Mouse (Mus musculus) ES-Bruce4 (cell line): Measurements from ENCODE around the gene Setd7. TPM values are rescaled to one million over a fixed set of nuclear protein-coding genes. Genes with fewer than 3 reads are reported as not detected.

Experiments
- H3K27ac ChIP-seq: 2 replicates; pipeline ENCODE4 v1.5.1; 2012; ENCODE audit warnings: low read length, inconsistent platforms; ENCODE audit not compliant: insufficient read depth
- H3K27me3 ChIP-seq: 2 replicates; pipeline ENCODE4 v1.6.1; 2012; ENCODE audit warnings: mild to moderate bottlenecking, low read length, inconsistent platforms; ENCODE audit not compliant: control insufficient read depth, poor library complexity, insufficient read depth, severe bottlenecking
- H3K36me3 ChIP-seq: 2 replicates; pipeline ENCODE4 v1.6.1; 2012; ENCODE audit warnings: inconsistent platforms, mild to moderate bottlenecking, low read length, moderate library complexity; ENCODE audit not compliant: control insufficient read depth, poor library complexity, insufficient read depth, severe bottlenecking
- H3K4me1 ChIP-seq: one replicate; pipeline ENCODE4 v1.8.1; 2011; ENCODE audit warnings: low read length; ENCODE audit not compliant: control insufficient read depth, insufficient read depth
- H3K4me3 ChIP-seq: 2 replicates; pipeline ENCODE4 v1.5.1; 2011; ENCODE audit warnings: low read depth, mild to moderate bottlenecking, low read length
- H3K9ac ChIP-seq: 2 replicates; pipeline ENCODE4 v1.6.1; 2012; ENCODE audit warnings: low read depth, mild to moderate bottlenecking, inconsistent platforms; ENCODE audit not compliant: poor library complexity, severe bottlenecking
- H3K9me3 ChIP-seq: replicated peaks from 2 replicates; pipeline ENCODE4 v1.6.1; 2012; ENCODE audit warnings: mild to moderate bottlenecking, low read length, inconsistent platforms; ENCODE audit not compliant: control insufficient read depth, poor library complexity, insufficient read depth, severe bottlenecking
- CTCF ChIP-seq: IDR thresholded peaks from one replicate; pipeline ENCODE4 v1.8.1; 2011; ENCODE audit warnings: low read depth, low read length
- EP300 ChIP-seq: IDR thresholded peaks from 2 replicates; pipeline ENCODE4 v1.6.1; 2011; ENCODE audit warnings: low read depth, low read length; ENCODE audit not compliant: insufficient read depth
- POLR2A ChIP-seq: IDR thresholded peaks from one replicate; pipeline ENCODE4 v1.8.1; 2011; ENCODE audit warnings: low read length; ENCODE audit not compliant: insufficient read depth
- polyA plus RNA-seq: library from polyadenylated mRNA; stranded (reverse); fragments of >200 nt; gene quantifications from 2 replicates; pipeline ENCODE4 v1.2.4, GENCODE M21; 2011; ENCODE audit warnings: low read depth; ENCODE audit not compliant: missing spikeins, insufficient read depth, insufficient read length

Setd7 gene
- polyA plus RNA-seq, 1 experiment: 46.1 TPM

GRCm38 (mm10) chr3:51599057-51599630 lies 38.5 kb upstream of the Setd7 start:
- peaks cover 2% of the 10 kb centered on the region; the same call in 1 of the 2 replicates for H3K9me3 ChIP-seq
- peak overlapping the region; percentile 32; the same call in 1 of the 2 replicates for H3K27ac ChIP-seq
- peak overlapping the region; percentile 29; the same call in 1 of the 2 replicates for H3K4me3 ChIP-seq
- TF ChIP-seq EP300: peak; percentile 76
- no peak for TF ChIP-seq CTCF
- no peak for TF ChIP-seq POLR2A
- no peaks in the 10 kb centered on the region for H3K27me3 ChIP-seq
- H3K4me1 ChIP-seq: no peaks in the 10 kb centered on the region
- no peaks in the 10 kb centered on the region for H3K36me3 ChIP-seq
- H3K9ac ChIP-seq: no peak overlapping the region

- Histone ChIP-seq H3K36me3 (no peaks in the 10 kb centered on the region), H3K4me3 (no peak overlapping the region), H3K9ac (no peak overlapping the region), H3K4me1 (no peaks in the 10 kb centered on the region), H3K27ac (no peak overlapping the region), H3K27me3 (no peaks in the 10 kb centered on the region), H3K9me3 (peaks cover 2% of the 10 kb centered on the region; the same call in 1 of the 2 replicates)
- no peak for TF ChIP-seq POLR2A
Observed at GRCm38 (mm10) chr3:51596538-51596937, 35.9 kb upstream of the Setd7 start.

GRCm38 (mm10) chr3:51593506-51593905 lies 32.8 kb upstream of the Setd7 start:
- peaks cover 2% of the 10 kb centered on the region; the same call in 1 of the 2 replicates for H3K9me3 ChIP-seq
- H3K4me3 ChIP-seq: no peak overlapping the region
- no peaks in the 10 kb centered on the region for H3K36me3 ChIP-seq
- H3K4me1 ChIP-seq: peaks cover 1% of the 10 kb centered on the region
- no peak for TF ChIP-seq EP300
- TF ChIP-seq POLR2A: no peak
- TF ChIP-seq CTCF: no peak
- no peak overlapping the region for H3K9ac ChIP-seq
- H3K27me3 ChIP-seq: no peaks in the 10 kb centered on the region
- H3K27ac ChIP-seq: no peak overlapping the region

GRCm38 (mm10) chr3:51591591-51591990 lies 30.9 kb upstream of the Setd7 start:
- Histone ChIP-seq H3K4me1 (peaks cover 1% of the 10 kb centered on the region), H3K4me3 (no peak overlapping the region), H3K27ac (no peak overlapping the region), H3K27me3 (no peaks in the 10 kb centered on the region), H3K9me3 (peaks cover 2% of the 10 kb centered on the region; the same call in 1 of the 2 replicates), H3K36me3 (no peaks in the 10 kb centered on the region), H3K9ac (no peak overlapping the region)
- TF ChIP-seq POLR2A (no peak), CTCF (no peak), EP300 (no peak)

- Histone ChIP-seq H3K27ac (no peak overlapping the region), H3K4me1 (peaks cover 1% of the 10 kb centered on the region), H3K4me3 (no peak overlapping the region), H3K9me3 (no peaks in the 10 kb centered on the region), H3K36me3 (no peaks in the 10 kb centered on the region), H3K27me3 (no peaks in the 10 kb centered on the region), H3K9ac (no peak overlapping the region)
- TF ChIP-seq CTCF (no peak), EP300 (peak; percentile 81)
Observed at GRCm38 (mm10) chr3:51590207-51590892, 29.7 kb upstream of the Setd7 start.

GRCm38 (mm10) chr3:51587697-51588262 lies 27.1 kb upstream of the Setd7 start:
- TF ChIP-seq CTCF: no peak
- TF ChIP-seq EP300: no peak
- TF ChIP-seq POLR2A: no peak
- H3K27me3 ChIP-seq: no peaks in the 10 kb centered on the region
- no peak overlapping the region for H3K4me3 ChIP-seq
- no peak overlapping the region for H3K27ac ChIP-seq
- H3K9ac ChIP-seq: no peak overlapping the region
- H3K9me3 ChIP-seq: no peaks in the 10 kb centered on the region
- peaks cover 1% of the 10 kb centered on the region for H3K4me1 ChIP-seq
- no peaks in the 10 kb centered on the region for H3K36me3 ChIP-seq
